Mouse (Mus musculus): ENCODE results near the gene Rab40c. TPM values are rescaled to one million over a fixed set of nuclear protein-coding genes. Genes with fewer than 3 reads are reported as not detected.
A peak's percentile ranks its signal among the peaks of the same experiment; 100 is the strongest.

The Rab40c gene
- total RNA-seq, 2 experiments from 2014 or later = 16.1 to 16.6 TPM

DNA sequence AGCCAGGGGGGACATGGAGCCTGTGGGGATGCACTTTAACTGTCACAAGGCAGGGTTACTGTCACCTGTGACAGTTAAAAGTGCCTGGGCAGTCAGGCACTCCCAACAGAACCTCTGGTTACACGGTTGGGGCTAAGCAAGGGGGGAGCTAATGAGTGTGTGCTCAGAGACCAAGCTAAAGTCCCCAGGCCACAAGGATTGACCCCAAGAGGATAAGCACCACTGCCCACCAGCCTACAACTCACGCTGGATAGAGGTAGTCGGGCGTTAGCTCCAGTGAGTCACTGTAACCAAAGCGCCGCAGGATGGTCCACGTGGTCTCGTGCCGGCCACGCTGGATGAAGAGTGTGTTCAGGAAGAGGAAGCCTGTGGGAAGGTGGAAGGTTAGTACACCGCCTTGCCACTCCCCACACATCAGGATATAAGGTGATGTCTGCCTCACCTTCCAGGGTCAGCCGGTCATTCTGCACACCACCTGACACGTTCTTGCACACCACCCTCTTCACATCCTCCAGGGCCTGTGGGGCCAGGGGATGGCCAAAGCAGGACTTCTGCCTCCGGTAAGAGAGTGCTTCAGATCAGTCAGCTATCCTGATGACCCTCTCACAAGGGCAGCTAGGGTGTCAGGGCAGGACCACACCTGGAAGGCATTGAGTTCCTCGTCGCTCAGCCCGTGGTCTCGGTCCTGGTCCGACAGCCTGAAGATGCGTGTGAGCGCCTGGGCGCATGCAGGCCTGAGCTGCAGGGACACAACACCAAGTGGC lies 78.2 kb downstream of the Rab40c start, which contains the start of gene Gm20683:
TSS of gene Gm20683 (minus strand) at position 647 of the 764 bp plus-strand sequence.
- no peak for DNase-seq

DNA sequence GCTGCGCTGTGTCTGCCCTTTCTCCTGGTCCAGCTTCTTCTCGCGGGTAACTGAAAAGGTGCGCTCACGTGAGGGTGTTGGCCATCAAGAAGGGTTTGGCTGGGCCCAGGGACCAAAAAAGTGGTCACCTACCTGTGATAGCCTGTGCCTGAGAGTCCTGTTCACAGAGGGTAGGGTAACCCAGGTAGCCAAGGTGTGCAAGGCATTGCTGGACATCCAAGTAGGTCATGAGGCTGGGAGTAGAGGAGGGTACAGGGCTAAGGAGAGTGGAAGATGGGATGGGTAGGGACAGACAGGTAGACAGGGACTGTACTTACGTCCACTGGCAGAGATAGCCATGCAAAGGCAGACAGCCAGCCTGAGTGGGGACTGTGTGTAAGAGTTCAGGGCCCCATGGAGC lies 79.0 kb downstream of the Rab40c start:
- no peak for DNase-seq

DNA sequence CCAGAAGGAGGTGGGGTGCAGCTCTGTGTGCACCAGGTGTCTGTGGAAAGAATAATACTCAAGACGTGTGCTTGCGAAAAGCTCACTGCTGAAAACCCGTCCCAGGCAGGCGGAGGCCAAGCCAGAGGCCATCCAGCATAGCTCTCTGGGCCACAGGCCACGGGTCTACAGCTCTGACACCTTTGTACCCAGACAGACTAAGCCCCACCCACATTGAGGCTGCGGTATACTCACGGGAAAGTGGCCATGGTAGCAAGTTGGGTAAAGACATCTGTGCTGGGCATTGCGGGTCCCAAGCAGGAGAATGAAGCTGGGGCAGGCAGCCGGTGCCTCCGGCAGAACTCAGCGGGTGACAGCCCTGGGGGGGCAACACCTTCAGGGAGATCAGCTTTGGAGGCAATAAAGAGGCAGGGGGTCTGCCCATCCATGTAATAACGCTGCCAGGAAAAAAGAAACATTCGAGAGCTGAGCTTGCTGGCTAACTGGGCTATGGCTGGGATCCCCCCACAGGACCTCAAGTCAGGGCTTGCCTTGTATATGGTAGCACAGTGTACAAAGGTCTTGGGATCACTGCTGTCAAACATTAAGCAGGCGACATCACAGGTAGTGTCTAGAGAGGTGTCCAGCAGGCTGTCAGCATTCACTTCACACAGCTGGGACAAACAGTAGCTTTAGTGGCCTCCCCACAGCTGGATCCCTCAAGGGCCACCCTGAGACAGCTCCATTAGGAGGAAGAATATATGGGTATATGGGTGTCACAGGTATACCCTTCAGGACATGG lies 79.9 kb downstream of the Rab40c start:
- no peak for DNase-seq

DNA sequence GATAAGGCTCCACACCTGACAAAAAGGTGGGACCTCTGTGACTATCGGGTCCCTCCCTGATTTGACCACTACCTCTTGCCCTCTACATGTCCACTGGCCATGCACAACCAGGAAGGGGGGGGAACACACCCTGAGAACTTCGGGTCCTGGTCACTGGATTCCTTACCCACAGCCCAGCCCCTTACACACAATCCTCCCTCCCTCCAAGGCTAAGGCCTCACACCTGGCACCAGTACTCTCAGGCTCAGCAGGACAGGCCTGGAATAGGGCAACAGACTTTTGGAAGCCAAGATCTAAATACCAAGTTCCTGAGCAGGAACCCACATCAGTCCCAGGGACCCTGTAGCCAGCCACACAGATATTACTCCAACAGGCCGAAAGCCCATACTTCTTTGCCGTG lies 80.6 kb downstream of the Rab40c start:
- no peak for DNase-seq

DNA sequence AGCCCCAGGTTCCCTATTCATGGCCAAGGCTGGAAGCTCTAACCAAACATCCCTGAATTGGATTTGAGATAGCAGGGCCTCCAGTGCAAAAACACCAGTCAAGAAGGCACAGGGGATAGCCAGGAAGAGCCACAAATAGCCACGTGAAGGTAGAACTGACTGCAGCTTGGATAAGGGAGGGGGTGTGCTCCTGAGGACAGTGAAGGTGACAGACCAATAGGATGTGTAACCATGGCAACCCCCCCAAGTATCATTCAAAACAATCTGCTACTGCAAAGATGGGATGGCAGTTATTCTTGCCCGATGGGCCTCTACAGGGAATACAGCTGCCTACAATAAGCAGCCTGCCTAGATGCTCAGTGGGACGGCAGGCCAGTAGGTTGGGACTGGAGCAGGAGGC lies 82.0 kb downstream of the Rab40c start:
- no peak for DNase-seq

DNA sequence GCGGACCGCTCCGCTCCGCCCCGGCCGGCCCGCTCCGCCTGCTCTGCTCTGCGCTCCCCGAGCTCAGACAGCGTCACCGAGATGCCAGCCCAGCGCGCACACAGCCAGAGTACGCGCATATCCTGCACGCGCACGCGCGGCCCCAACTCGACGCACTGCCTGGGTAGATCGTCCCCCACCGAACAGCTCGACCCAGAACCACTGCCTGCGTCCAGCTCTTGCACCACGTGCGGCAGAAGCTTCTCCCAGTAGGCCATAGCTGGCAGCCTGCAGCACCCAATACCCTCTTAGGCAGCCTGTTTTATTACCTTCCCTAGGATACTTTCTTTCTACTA lies 82.5 kb downstream of the Rab40c start, which contains the start of gene Rhbdl1:
TSS of gene Rhbdl1 (minus strand) at position 220 of the 335 bp plus-strand sequence.
- DNase-seq = peak; percentile 79

DNA sequence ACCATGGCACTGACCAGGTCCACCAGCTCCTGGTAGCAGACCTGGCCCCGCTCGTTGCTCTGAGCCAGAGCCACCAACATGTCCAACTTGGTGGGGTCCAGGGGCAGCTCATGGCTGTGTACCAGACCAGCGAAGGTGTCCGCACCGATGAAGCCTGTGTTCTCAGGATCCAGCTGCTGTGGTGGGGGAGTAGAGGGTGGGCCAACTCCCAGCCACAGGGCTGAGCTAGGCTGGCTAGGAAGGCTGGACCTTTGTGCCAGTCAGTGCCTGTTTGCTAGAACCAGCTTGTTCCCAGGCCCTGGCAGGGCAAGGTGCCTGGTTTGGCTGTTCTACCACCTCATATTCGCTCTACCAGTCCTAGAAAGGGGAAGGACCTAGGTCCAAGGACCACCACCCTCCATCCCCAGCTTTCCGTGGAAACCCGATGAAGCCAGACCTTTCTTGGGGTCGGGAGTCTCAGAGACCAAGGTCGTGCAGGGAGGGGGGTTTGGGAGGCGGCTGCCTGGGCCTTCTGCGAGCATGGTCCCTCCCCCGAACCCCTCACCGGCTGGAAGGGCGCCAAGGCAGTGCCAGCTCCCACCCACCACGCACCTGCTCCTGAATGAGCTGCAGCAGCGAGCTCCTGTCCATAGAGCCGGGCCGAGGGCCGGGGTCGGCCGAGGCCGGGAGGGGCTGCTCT lies 83.0 kb downstream of the Rab40c start:
- DNase-seq = no peak

DNA sequence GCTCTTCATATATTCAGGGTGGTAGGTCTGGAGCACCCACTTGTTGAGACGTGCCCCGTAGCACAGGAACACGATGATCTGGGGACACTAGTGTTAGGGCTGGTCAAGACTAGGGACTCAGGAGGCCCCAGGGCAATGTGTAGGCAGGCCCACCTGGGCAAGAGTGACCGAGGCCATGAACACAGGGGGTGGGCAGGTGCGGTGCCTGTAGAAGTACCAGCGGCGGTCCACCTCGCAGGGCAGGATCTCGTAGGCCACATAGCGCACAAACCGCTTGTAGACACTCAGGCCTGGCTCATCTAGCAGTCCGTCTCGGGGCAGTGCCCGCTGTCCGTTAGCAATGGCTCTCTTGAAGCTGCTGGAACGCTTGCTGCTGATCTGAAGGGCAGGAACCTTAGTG lies 83.7 kb downstream of the Rab40c start:
- DNase-seq = no peak

DNA sequence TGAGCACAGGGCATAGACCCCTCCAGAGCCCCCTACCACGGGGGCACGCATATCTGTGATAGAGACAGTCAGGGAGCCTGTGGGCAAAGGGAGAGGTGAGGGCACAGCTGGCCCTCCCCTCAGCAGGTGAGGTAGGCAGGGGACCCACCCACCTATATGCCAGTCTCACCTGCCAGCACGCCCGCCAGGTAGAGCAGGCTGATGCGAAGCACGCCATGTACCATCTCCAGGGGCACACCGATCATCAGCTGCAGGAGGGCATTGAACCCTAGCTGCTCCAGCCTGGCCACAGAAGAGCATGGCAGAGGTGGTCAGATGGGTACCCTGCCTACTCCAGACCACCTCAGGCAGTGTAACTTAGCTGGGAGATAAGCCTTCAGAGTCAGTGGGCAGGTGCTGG lies 84.2 kb downstream of the Rab40c start:
- no peak for DNase-seq

DNA sequence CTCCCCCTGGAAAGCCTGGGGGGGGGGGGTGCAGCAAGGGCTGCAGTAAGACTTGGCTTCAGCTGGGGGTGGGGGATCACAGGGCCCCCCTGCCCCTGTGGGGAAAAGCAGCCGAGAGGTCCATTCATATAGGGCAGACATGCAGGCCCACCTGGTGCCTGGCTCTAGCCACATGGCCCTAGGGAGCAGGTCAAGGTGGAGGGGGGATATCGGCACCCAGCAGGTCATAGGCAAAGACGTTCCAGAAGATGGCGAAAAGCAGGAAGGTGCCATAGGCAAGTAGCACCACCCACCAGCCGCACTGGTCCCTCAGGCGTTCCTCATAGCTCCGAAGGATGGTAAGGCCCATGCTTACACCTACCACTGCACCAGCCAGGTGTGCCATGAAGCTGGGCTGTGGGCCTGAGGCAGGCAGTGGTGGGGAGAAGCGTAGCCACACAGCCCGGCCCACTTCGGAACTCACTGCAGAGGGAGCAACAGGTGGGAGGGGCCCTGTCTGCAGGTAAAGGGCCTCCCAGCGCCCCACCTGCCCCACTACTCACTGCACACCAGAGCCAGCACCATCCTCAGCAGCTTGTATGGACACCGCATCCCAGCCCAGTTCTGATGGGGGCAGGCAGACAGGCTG lies 84.8 kb downstream of the Rab40c start:
- DNase-seq = no peak

DNA sequence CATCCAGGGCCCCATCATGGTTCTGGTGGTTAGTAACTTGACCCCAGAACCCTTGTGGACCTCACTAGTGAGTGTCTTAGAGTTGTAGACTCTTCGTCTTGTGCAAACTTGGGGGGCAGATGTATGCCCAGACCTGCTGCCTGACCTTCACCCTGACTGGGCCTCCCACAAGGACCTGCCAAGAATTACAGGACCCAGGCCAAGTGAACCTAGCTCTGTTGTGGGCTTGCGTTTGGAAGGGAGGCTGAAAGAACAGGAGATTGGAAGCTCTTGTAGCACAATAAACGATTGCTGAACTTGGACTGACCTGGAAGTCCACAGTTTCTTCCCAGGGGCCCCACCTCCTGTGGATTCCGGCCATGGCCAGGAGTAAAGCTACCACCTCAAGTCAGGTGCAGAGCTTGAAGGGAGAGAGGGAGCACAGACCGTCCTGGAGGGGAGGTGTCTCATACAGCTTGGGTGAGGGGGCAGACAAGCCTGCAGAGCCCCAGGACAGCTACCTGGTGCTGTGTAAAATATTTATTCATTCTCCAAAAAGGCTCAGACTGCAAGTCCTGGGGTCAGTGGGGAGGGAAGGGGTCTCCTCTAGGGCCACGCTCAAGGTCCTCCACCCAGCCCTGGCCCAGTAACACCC lies 85.4 kb downstream of the Rab40c start:
- peak; percentile 49 for DNase-seq

DNA sequence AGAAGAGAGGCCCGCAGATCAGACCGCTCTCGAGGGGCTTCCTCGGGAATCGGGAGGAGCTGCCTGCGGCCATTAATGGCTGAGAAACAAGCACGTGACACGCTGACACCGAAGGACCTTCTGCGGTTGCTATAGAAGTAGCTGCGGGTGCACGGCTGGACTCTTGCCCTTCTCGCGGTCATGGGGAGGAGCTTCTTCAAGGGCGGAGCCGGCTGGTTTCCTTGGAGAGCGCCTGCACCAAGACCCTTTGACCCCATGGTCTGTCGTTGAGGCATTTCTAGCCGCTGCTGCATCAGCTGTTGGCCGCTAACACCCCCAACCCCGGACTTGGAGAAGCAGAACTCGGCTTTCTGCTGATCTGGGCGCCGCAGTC lies 86.2 kb downstream of the Rab40c start, which contains the start of gene Stub1:
TSS of gene Stub1 (minus strand) at position 114 of the 373 bp plus-strand sequence.
- DNase-seq = peak; percentile 94

DNA sequence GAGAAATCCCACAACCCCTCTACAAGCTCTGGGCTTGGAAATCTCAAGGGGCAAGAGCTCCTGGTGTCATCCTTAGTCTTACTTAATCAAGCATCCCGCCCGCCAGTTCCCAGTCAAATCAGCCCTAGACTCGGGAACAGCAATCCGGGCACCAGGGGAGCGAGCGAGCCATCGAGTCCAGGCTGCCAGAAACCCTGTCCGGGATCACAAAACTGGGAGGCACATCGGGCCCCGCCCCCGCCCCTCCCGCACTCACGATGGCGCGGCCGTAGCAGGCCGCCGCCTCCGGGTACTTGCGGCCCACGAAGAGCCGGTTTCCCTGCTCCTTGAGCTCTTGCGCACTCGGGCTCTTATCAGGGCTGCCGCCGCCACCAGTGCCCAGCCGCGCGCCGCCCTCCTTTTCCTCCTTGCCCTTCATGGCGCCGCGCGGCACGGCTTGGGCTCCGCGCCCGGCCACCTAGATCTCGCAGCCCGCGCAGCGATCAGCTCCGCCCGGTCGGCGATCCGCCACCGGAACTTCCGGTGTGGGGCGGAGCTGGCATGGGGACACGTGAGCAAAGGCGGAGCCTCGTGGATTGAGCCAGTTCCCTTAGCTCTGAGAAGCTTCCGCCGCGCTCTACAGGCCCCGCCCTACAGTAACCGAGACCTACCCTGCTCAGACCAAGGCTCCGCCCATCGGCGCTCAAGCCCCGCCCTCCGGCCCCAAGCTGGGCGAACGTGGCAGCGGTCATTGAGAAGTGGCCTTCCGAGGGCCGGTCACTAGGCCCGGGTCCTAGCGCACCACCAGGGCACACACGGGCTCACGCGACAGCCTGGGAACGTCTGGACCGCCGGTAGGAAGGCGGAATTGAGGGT lies 86.9 kb downstream of the Rab40c start:
- peak; percentile 100 for DNase-seq

Other genes starting within 250 kb of the Rab40c start
- 1 to 10 TPM in 1 of 2 experiments, not detected in 1; 2.3 TPM for gene Gng13, start 202.6 kb downstream of the Rab40c start, total RNA-seq (2021)
- gene Chtf18, start 192.3 kb downstream of the Rab40c start, total RNA-seq (2021) = 10 to 100 TPM; 12.6 to 13.6 TPM
- gene Rpusd1, start 192.1 kb downstream of the Rab40c start, total RNA-seq (2021) = 1 to 10 TPM; 5.4 to 6.6 TPM
- gene Mslnl, start 183.7 kb downstream of the Rab40c start, total RNA-seq (2021) = not detected
- 10 to 100 TPM; 38.4 to 43.3 TPM for gene Msln, start 165.3 kb downstream of the Rab40c start, total RNA-seq (2021)
- gene Narfl, start 146.0 kb downstream of the Rab40c start, total RNA-seq (2021) = 10 to 100 TPM; 41.7 to 46.9 TPM
- gene Haghl, start 134.1 kb downstream of the Rab40c start, total RNA-seq (2021) = 10 to 100 TPM; 27.8 to 29.4 TPM
- gene Ccdc78, start 133.1 kb downstream of the Rab40c start, total RNA-seq (2021) = not detected
- gene Fam173a, start 126.8 kb downstream of the Rab40c start, total RNA-seq (2021) = 10 to 100 TPM; 41.0 to 44.2 TPM
- 1 to 10 TPM in 1 of 2 experiments, under 1 TPM in 1; 0.86 to 1.2 TPM for gene AC134908.4, start 124.1 kb downstream of the Rab40c start, total RNA-seq (2021)
- gene Metrn, start 122.6 kb downstream of the Rab40c start, total RNA-seq (2021) = 10 to 100 TPM; 48.4 to 49.3 TPM
- gene Fbxl16, start 110.6 kb downstream of the Rab40c start, total RNA-seq (2021) = 1 to 10 TPM in 1 of 2 experiments, under 1 TPM in 1; 0.93 to 1.2 TPM
- 10 to 100 TPM in 1 of 2 experiments, 1 to 10 TPM in 1; 10.0 to 12.3 TPM for gene Wdr24, start 96.1 kb downstream of the Rab40c start, total RNA-seq (2021)
- gene Jmjd8, start 90.9 kb downstream of the Rab40c start, total RNA-seq (2021) = 10 to 100 TPM; 34.7 to 37.4 TPM
- gene Stub1, start 86.3 kb downstream of the Rab40c start, total RNA-seq (2021) = 100 to 1,000 TPM; 149 to 158 TPM
- 1 to 10 TPM; 2.0 to 2.5 TPM for gene Rhbdl1, start 82.4 kb downstream of the Rab40c start, total RNA-seq (2021)
- gene Gm20683, start 78.0 kb downstream of the Rab40c start, total RNA-seq (2021) = 1 to 10 TPM; 1.8 to 2.6 TPM
- gene Rhot2, start 74.9 kb downstream of the Rab40c start, total RNA-seq (2021) = 10 to 100 TPM; 77.1 to 78.4 TPM
- 10 to 100 TPM; 14.4 to 15.1 TPM for gene Wdr90, start 58.2 kb downstream of the Rab40c start, total RNA-seq (2021)
- 100 to 1,000 TPM; 195 to 217 TPM for gene Mcrip2, start 51.0 kb downstream of the Rab40c start, total RNA-seq (2021)
- gene Mettl26, start 44.7 kb downstream of the Rab40c start, total RNA-seq (2021) = 10 to 100 TPM; 10.8 to 11.7 TPM
- gene Wfikkn1, start 38.9 kb downstream of the Rab40c start, total RNA-seq (2021) = 1 to 10 TPM in 1 of 2 experiments, under 1 TPM in 1; 0.70 to 1.1 TPM
- 10 to 100 TPM; 86.0 to 89.4 TPM for gene Pigq, start 25.2 kb upstream of the Rab40c start, total RNA-seq (2021)
- gene Nhlrc4, start 25.2 kb upstream of the Rab40c start, total RNA-seq (2021) = not detected
- not detected for gene A930017K11Rik, start 32.8 kb upstream of the Rab40c start, total RNA-seq (2021)
- gene Capn15, start 66.1 kb upstream of the Rab40c start, total RNA-seq (2021) = 10 to 100 TPM; 13.0 to 16.7 TPM
- 10 to 100 TPM; 21.0 to 22.9 TPM for gene Rab11fip3, start 149.8 kb upstream of the Rab40c start, total RNA-seq (2021)
- gene Decr2, start 170.6 kb upstream of the Rab40c start, total RNA-seq (2021) = 10 to 100 TPM; 14.6 to 17.0 TPM
- gene Nme4, start 175.9 kb upstream of the Rab40c start, total RNA-seq (2021) = 10 to 100 TPM; 10.3 to 10.8 TPM
- gene Tmem8, start 193.6 kb upstream of the Rab40c start, total RNA-seq (2021) = 1 to 10 TPM; 1.4 to 1.7 TPM
- gene Mrpl28, start 203.8 kb upstream of the Rab40c start, total RNA-seq (2021) = 10 to 100 TPM; 92.7 to 94.3 TPM
- gene Axin1, start 219.0 kb upstream of the Rab40c start, total RNA-seq (2021) = 10 to 100 TPM; 28.3 to 28.4 TPM